Mouse (Mus musculus) testis, adult 2 months (tissue): ENCODE measurements around the gene Cyb561a3.

Experiments used
- CTCF ChIP-seq: fragments of 200-500 bp; IDR thresholded peaks from 2 replicates; pipeline ENCODE4 v1.5.1; 2012; ENCODE audit warnings: low read depth, mild to moderate bottlenecking, inconsistent platforms, low read length, moderate library complexity; ENCODE audit not compliant: control insufficient read depth, insufficient read depth, insufficient replicate concordance
- POLR2A ChIP-seq: fragments of 200-500 bp; IDR thresholded peaks from 2 replicates; pipeline ENCODE4 v1.6.1; 2012; ENCODE audit warnings: low read depth, mild to moderate bottlenecking, inconsistent platforms, low read length, moderate library complexity; ENCODE audit not compliant: control insufficient read depth

DNA sequence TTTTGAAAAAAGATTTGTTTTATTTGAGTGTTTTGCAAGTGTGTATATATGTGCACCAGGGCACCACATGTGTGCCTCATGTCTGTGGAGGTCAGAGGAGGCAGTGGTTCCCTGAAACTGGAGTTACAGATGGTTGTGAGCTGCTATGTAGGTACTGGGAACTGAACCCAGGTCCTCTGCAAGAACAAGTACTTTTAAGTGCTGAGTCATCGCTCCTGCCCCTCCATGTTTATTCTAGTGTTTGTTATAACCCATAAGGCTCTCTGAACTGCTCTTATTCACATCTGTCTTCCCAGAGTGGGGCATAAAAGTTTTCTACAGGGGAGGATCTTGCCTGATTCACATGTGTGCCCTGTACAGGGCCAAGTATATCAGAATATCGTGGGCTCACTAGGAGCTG, 22.7 kb downstream of the Cyb561a3 start:
- no peak for TF ChIP-seq CTCF
- no peak for TF ChIP-seq POLR2A
